Mouse (Mus musculus) gastrocnemius, postnatal 14 days (tissue): ENCODE measurements around the gene Fgfr2. TPM values are rescaled to one million over a fixed set of nuclear protein-coding genes. Genes with fewer than 3 reads are reported as not detected.
"Not testable (repeated sequence)": the region's sequence is repeated elsewhere in the genome, so short reads cannot be mapped to it uniquely, and the experiment has no call there.

Experiments
- DNase-seq: peaks from one replicate; pipeline ENCODE4 v3.0.0; 2021; ENCODE audit warnings: mixed read lengths
- intact Hi-C: fragments of 180-260 bp; cut with DNase I; formaldehyde crosslinking; loops from one replicate; pipeline ENCODE4 v1.15.1; 2025; ENCODE audit warnings: low total_unique reads
- total RNA-seq, 2 experiments: library from RNA; stranded (reverse); gene quantifications; 2 replicates each; pipeline ENCODE4 v1.2.3; 2021

The Fgfr2 gene
- total RNA-seq, 2 experiments from 2014 or later = 1.2 to 1.8 TPM

DNA sequence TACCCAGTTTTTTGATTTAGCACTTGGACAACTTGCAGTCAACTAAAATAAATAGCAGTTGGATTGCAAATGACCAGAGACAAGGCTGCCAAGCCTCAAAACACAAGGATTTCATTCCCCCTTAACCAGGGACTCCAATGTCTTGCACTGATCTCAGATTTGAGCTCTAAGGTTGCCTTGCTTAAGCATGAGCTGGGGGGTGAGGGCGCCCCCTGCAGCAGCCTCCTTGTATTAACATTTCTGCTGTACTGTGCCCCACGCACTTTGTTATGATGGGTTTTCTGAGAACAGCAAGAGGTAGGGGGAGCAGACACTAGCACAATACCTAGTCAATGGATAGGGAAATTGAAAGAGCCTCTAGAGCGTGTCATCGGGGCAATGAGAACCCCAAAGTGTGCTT lies 615.8 kb downstream of the Fgfr2 start:
- intact Hi-C loops = no loop called here
- DNase-seq = no peak

- intact Hi-C loops = no loop called here
- no peak for DNase-seq
Observed at GRCm38 (mm10) chr7:132506226-132506625, 616.9 kb downstream of the Fgfr2 start.

DNA sequence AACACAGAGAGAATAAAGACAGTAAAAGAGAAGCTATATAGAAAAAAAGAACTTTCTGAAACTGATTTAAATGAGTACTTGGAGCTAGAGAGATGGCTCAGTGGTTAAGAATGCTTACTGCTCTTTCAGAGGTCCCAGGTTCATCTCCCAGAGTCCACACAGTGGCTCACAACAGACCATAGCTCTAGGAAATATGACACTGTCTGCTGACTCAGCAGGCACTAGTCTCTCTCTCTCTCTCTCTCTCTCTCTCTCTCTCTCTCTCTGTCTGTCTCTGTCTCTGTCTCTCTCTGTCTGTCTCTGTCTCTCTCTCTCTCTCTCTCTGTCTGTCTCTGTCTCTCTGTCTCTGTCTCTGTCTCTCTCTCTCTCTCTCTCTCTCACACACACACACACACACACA lies 620.7 kb downstream of the Fgfr2 start:
- intact Hi-C loops, DNase-seq: not testable (repeated sequence)

GRCm38 (mm10) chr7:132497142-132497541 lies 626.0 kb downstream of the Fgfr2 start:
- no peak for DNase-seq
- intact Hi-C loops = no loop called here

DNA sequence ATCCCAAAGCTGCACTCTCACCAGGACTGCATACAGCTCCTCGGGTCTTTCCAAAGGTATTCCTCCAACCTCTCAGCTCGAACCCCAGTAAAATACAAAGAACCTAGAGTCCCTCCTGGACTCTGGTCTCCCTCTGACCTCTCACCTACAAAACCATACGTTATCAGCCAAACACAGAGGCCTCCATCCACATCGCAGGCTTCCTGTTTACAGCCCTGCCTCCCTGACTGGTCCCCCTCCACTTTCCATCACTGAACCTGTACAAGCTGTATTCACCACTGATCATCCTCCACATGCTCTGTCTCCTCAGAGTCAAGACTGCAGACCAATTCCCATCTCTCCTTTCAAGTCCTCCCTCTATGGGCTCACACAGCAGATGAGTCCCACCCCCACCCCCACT lies 628.9 kb downstream of the Fgfr2 start:
- no peak for DNase-seq
- intact Hi-C loops = loop anchor here (5.0 kb wide), 1 partner anchor 48 kb away; no protein-coding TSS in a partner anchor

- intact Hi-C loops = loop anchor here (5.0 kb wide), 1 partner anchor 49 kb away; no protein-coding TSS in a partner anchor
- DNase-seq = no peak
Observed at GRCm38 (mm10) chr7:132493632-132494031, 629.5 kb downstream of the Fgfr2 start.

DNA sequence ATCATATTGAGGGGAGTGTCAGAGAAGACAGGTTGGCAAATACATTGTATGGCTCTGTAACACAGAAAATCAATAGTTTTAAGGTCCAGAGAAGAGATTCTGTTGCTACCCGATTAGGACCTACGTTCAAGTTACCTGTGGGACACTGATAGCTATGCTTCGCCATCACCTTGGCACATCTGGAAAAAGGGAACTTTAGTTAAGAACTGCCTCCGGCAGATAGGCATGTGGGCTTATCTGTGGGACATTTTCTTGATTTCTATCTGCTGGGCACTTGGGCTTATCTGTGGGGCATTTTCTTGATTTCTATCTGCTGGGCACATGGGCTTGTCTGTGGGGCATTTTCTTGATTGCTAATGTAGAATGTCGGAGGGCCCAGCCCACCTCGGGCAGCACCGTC lies 631.2 kb downstream of the Fgfr2 start:
- intact Hi-C loops = loop anchor here (5.0 kb wide), 1 partner anchor 50 kb away; no protein-coding TSS in a partner anchor
- no peak for DNase-seq

DNA sequence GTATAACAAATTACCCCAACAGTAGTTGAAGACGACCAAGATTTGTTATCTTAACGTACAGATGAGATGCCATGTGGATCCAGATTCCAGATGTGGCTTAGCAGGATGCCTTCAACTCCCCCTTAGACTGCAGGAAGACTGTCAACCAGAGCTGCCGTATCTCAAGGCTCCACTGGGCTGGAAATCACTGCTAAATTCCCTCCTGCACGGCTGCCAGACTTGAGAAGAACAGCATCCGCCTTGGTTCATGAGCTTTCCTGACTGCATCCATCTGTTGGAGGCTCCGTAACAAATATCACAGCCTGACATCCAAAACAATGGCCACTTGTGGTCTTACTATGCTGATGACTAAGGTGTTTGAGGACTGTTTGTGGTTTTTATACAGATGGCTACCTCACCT lies 635.8 kb downstream of the Fgfr2 start:
- no peak for DNase-seq
- intact Hi-C loops = no loop called here

DNA sequence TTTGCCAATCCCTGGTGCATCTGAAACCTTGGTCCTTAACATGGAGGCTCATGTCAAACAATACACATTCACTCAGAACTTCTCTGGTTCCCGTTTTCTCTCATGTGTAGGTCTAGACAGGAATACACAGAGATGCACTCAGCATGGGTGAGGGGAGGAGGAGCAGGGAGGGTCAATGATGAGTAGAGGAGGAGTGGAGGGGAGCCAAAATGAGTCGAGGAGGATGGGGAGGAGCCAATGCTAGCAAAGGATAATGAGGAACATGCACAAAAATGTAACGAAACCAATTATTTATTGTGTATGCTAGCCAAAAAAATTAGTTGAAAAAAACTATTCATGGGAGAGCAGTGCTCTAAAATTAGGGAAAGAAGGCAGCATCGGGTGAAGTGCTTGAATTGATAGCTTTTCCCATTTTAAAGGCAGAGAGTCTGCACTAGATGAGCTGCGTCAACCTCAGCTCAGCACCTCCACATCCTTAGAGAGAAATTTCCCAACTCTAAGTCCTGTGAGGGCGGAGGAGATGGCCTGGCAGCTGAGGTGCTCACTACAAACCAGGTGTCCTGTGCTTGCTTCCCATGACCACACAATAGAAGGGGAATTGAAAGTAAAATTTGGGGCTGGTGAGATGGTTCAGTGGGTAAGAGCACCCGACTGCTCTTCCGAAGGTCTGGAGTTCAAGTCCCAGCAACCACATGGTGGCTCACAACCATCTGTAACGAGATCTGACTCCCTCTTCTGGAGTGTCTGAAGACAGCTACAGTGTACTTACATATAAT lies 636.6 kb downstream of the Fgfr2 start:
- DNase-seq = no peak
- intact Hi-C loops = no loop called here

DNA sequence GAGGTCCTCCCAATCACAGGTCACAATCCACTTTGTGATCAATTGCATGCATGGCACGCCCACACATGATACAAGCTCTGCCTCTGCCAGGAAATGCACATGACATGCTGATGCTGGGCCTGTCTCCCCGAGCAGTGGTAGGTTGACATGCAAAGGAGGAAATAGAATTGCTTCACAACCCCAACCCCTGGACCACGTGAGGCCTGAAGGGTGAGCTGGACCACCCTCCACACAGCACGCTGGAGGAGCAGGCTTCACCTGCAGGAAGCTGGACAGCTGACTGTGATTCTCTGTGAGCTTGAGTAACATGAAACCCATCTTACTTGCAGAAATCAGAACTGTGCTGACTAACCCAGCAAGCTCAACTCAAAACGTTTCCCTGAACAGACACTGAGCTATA lies 638.7 kb downstream of the Fgfr2 start:
- DNase-seq = no peak
- intact Hi-C loops = no loop called here

GRCm38 (mm10) chr7:132480696-132481306 lies 642.3 kb downstream of the Fgfr2 start:
- intact Hi-C loops = no loop called here
- DNase-seq = no peak

DNA sequence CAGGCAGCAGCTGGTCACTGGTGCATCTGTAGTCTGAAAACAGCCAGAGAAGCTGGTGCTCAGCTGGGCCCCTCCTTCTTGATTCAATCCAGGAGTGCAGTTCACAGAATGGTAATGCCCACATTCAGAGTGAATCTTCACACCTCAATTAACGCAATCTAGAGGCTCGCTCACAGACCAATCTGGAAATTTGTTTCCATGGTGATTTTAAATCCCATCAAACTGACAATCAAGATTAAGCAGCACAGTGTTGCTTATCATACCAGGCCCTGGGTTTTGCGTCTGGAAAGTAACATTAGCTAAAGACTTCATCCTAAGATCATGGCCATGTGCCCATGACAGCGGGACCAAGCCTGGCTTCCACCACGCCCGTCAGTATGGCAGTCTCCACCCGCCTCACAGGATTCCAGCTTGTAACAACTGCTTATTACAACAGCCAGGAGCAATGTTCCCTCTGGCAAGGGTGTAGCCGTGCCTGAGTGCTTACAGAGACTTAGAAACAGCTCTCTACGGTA lies 644.8 kb downstream of the Fgfr2 start:
- no peak for DNase-seq
- intact Hi-C loops = no loop called here

GRCm38 (mm10) chr7:132477753-132478152 lies 645.4 kb downstream of the Fgfr2 start:
- intact Hi-C loops = no loop called here
- no peak for DNase-seq

- DNase-seq = no peak
- intact Hi-C loops = no loop called here
Observed at GRCm38 (mm10) chr7:132476491-132476890, 646.7 kb downstream of the Fgfr2 start.

DNA sequence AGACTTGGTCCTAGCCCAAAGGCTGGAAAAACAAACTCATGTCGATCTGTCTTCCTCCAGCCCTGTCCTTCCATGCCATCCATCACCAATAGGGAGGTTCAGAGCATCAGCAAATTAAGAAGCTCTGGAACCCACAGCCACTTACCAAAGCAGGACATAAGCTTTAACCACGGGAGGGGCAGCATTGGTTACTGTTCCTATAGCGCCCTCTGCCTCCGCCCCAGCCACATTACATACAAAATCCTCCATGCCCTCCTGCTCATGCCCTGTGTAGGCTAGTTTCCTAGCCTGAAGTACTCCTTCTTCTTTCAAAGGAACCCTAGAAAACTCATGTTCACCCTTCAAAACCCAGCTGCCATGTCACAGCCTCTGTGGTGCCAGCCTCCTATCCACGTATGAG lies 648.1 kb downstream of the Fgfr2 start:
- intact Hi-C loops = loop anchor here (2.0 kb wide), 1 partner anchor 248 kb away; no protein-coding TSS in a partner anchor
- peak; percentile 41 for DNase-seq

DNA sequence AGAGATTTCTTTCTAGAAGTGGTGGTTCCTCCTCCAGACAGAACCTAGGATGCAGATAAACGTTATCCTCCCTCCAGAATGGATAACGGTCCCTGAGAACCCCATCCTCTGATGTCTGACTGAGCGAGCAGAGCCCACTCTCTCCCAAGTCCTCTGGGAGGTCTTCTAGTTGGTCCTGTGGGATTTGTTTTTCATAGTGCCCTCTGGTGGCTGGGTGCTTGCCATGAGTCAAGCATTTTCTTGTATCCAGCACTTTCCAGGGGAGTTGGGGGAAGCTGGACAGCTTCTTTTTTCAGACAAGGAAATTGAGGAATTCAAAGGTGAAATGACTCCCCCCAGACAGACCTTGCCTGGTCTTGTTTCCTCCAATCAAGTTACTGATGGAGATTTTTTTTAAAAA lies 651.8 kb downstream of the Fgfr2 start:
- intact Hi-C loops = no loop called here
- DNase-seq = no peak

GRCm38 (mm10) chr7:132468391-132468790 lies 654.8 kb downstream of the Fgfr2 start:
- intact Hi-C loops = no loop called here
- DNase-seq = no peak

GRCm38 (mm10) chr7:132465897-132466296 lies 657.3 kb downstream of the Fgfr2 start:
- no peak for DNase-seq
- intact Hi-C loops = no loop called here

DNA sequence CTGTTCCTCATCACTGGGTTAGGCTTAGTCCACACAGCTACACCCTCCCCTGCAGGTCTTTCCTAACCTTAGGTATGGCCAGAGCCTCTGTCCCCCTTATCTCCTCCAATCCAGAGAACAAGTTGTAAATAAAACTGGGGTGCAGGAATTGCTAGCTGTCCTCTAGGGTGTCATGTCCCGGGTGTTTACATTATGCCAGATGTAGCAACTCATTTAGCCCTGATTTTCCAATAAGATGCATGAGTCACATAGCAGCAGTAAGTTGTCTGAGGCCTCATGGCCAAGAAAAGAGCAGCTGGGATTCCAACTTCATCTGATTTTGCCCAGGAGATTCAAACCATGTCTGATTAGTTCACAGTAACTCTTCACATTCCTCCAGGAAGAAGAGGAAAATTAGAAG lies 658.3 kb downstream of the Fgfr2 start:
- intact Hi-C loops = no loop called here
- DNase-seq = no peak

- DNase-seq = no peak
- intact Hi-C loops = no loop called here
Observed at GRCm38 (mm10) chr7:132458493-132458892, 664.7 kb downstream of the Fgfr2 start.
